Mouse (Mus musculus) C2C12 (cell line): Measurements from ENCODE around the gene Fam110c. TPM values are rescaled to one million over a fixed set of nuclear protein-coding genes. Genes with fewer than 3 reads are reported as not detected.

Experiments used
- H3K27me3 ChIP-seq: one replicate; pipeline ENCODE4 v1.6.1; 2011; ENCODE audit not compliant: control insufficient read depth, insufficient read depth, insufficient read length
- H3K36me3 ChIP-seq: one replicate; pipeline ENCODE4 v1.6.1; 2011; ENCODE audit not compliant: control insufficient read depth, insufficient read depth
- H3K4me3 ChIP-seq: one replicate; pipeline ENCODE4 v1.5.1; 2011; ENCODE audit warnings: mild to moderate bottlenecking, control low read depth; ENCODE audit not compliant: poor library complexity, insufficient read depth, severe bottlenecking
- H3K79me2 ChIP-seq: one replicate; pipeline ENCODE4 v1.6.1; 2011; ENCODE audit not compliant: control insufficient read depth, insufficient read depth
- H3K79me3 ChIP-seq: one replicate; pipeline ENCODE4 v1.6.1; 2011; ENCODE audit warnings: low read depth, control low read depth
- H3ac ChIP-seq: one replicate; pipeline ENCODE3; 2011; ENCODE audit warnings: low read depth; ENCODE audit not compliant: control insufficient read depth, insufficient read length
- CEBPB ChIP-seq: IDR thresholded peaks from one replicate; pipeline ENCODE4 v1.6.1; 2011; ENCODE audit warnings: low read depth, mild to moderate bottlenecking, control low read depth, moderate library complexity
- CTCF ChIP-seq: IDR thresholded peaks from one replicate; pipeline ENCODE4 v1.5.1; 2011; ENCODE audit not compliant: control insufficient read depth, insufficient read depth, insufficient read length
- FOSL1 ChIP-seq: IDR thresholded peaks from one replicate; pipeline ENCODE4 v1.8.0; 2011; ENCODE audit warnings: mild to moderate bottlenecking, low read length; ENCODE audit not compliant: poor library complexity, insufficient read depth, severe bottlenecking
- MAX ChIP-seq: IDR thresholded peaks from one replicate; pipeline ENCODE4 v1.6.1; 2011; ENCODE audit warnings: mild to moderate bottlenecking, control low read depth
- MYOD1 ChIP-seq: IDR thresholded peaks from one replicate; pipeline ENCODE4 v1.6.1; 2011; ENCODE audit warnings: low read depth; ENCODE audit not compliant: control insufficient read depth, insufficient read length
- MYOG ChIP-seq: IDR thresholded peaks from one replicate; pipeline ENCODE4 v1.6.1; 2011; ENCODE audit not compliant: control insufficient read depth, insufficient read length; ENCODE audit errors: extremely low read depth
- USF1 ChIP-seq: IDR thresholded peaks from one replicate; pipeline ENCODE4 v1.6.1; 2011; ENCODE audit warnings: low read depth, mild to moderate bottlenecking, control low read depth, moderate library complexity
- long read RNA-seq, 2 experiments: library from polyadenylated mRNA; unstranded; transcript quantifications; one replicate each; pipeline ENCODE4 v2.0.0; 2019 to 2020
- polyA plus RNA-seq: library from polyadenylated mRNA; unstranded; fragments of >200 nt; fragmentation: generic; extraction: Trizol; gene quantifications from one replicate; pipeline ENCODE4 v1.2.1, GENCODE M21; 2012; ENCODE audit warnings: missing spikeins

Fam110c gene
- 0.90 TPM for polyA plus RNA-seq
- long read RNA-seq, experiment 1, partial matches to known transcripts = 0 of 3 reads
- long read RNA-seq, experiment 1, other reads (novel, unspliced or antisense) = 2 of 3 reads
- long read RNA-seq, experiment 2, partial matches to known transcripts = 0 of 83 reads
- long read RNA-seq, experiment 2, other reads (novel, unspliced or antisense) = 82 of 83 reads

GRCm38 (mm10) chr12:31073412-31074354 is at the start of gene Fam110c:
Fam110c (plus strand) TSS chr12:31073861.
- TF ChIP-seq MYOG (no peak), USF1 (no peak), MAX (no peak), CTCF (no peak), FOSL1 (no peak), MYOD1 (no peak), CEBPB (no peak)
- Histone ChIP-seq H3K36me3 (no peaks in the 10 kb centered on the region), H3K27me3 (no peaks in the 10 kb centered on the region), H3K4me3 (peak within 1 kb of the TSS; percentile 42), H3ac (peak within 1 kb of the TSS; percentile 85), H3K79me3 (peaks cover 6% of the 10 kb centered on the region), H3K79me2 (peaks cover 39% of the 10 kb centered on the region)

GRCm38 (mm10) chr12:31026423-31026822 is 47.2 kb upstream of the Fam110c start:
- no peak for TF ChIP-seq USF1
- TF ChIP-seq CTCF = no peak
- TF ChIP-seq CEBPB = no peak
- no peak for TF ChIP-seq MAX
- TF ChIP-seq FOSL1 = no peak
- TF ChIP-seq MYOG = no peak
- no peak for TF ChIP-seq MYOD1
- Histone ChIP-seq H3ac (no peak overlapping the region), H3K36me3 (no peaks in the 10 kb centered on the region), H3K79me2 (no peaks in the 10 kb centered on the region), H3K4me3 (no peak overlapping the region), H3K79me3 (no peaks in the 10 kb centered on the region), H3K27me3 (no peaks in the 10 kb centered on the region)

- no peaks in the 10 kb centered on the region for H3K79me2 ChIP-seq
- H3K36me3 ChIP-seq = no peaks in the 10 kb centered on the region
- H3K27me3 ChIP-seq = no peaks in the 10 kb centered on the region
- no peaks in the 10 kb centered on the region for H3K79me3 ChIP-seq
- H3ac ChIP-seq = no peak overlapping the region
- no peak for TF ChIP-seq CEBPB
- no peak for TF ChIP-seq MYOG
- no peak for TF ChIP-seq USF1
- H3K4me3 ChIP-seq = no peak overlapping the region
These were observed 21.6 kb upstream of the Fam110c start for GRCm38 (mm10) chr12:31052066-31052465.

- H3K27me3 ChIP-seq = no peaks in the 10 kb centered on the region
These were observed 17.3 kb upstream of the Fam110c start for GRCm38 (mm10) chr12:31056291-31056864.

GRCm38 (mm10) chr12:31059393-31059853 is 14.2 kb upstream of the Fam110c start:
- TF ChIP-seq CEBPB (no peak), MAX (no peak), USF1 (peak; percentile 82), FOSL1 (no peak), MYOD1 (peak; percentile 56), CTCF (no peak), MYOG (no peak)
- no peaks in the 10 kb centered on the region for H3K79me2 ChIP-seq
- no peaks in the 10 kb centered on the region for H3K36me3 ChIP-seq
- H3ac ChIP-seq = no peak overlapping the region
- H3K79me3 ChIP-seq = no peaks in the 10 kb centered on the region
- H3K27me3 ChIP-seq = no peaks in the 10 kb centered on the region
- H3K4me3 ChIP-seq = no peak overlapping the region

More at GRCm38 (mm10) chr12:31056291-31056864, 17.3 kb upstream of the Fam110c start:
- no peak overlapping the region for H3K4me3 ChIP-seq
- H3K36me3 ChIP-seq = no peaks in the 10 kb centered on the region
- TF ChIP-seq CEBPB (no peak), FOSL1 (peak; percentile 50), MAX (peak; percentile 5), MYOD1 (peak; percentile 18), CTCF (no peak), MYOG (no peak), USF1 (no peak)
- H3ac ChIP-seq = peak overlapping the region; percentile 52
- no peaks in the 10 kb centered on the region for H3K79me3 ChIP-seq
- no peaks in the 10 kb centered on the region for H3K79me2 ChIP-seq
